8 mouse cellular contexts compared by ENCODE assay signal in the genomic region with DNA sequence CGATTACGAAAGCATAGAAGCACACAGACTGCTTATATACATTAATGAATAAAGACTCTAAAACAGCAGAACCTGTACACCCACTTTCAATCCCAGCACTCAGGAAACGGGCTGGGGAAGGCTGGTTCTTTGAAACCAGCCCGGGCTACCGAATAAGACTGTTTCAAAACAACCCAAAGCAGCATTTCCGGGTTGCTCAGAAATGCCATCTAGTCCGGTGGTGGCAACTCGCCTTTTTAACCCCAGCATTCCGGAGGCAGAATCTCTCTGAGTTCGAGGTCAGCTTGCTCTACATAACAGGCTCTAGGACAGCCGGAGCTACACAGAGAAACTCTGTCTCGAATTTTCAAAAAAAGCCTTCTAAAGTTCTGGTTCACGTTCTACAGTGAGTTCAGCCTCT. TPM values are rescaled to one million over a fixed set of nuclear protein-coding genes. Genes with fewer than 3 reads are reported as not detected.
DNase-seq lines count a peak whose midpoint lies in the region; ATAC-seq and TF ChIP-seq lines count a peak whose summit lies in the region.

No protein-coding gene starts in this region.

- H3K9ac ChIP-seq in forebrain, postnatal 0 days = peak overlapping the region; percentile 60

- WGBS in heart, embryonic 10.5 days = 19% methylated on average over 13 of the region's 13 CpGs
- 22% methylated on average over 13 of the region's 13 CpGs for WGBS in forebrain, postnatal 0 days
- 10% methylated on average over 13 of the region's 13 CpGs for WGBS in macrophage (ENCODE audit: missing documents)

- DNase-seq in heart, embryonic 10.5 days (ENCODE audit: low spot score) = no peak
- DNase-seq in heart, adult 8-10 months (ENCODE audit: low spot score) = no peak
- no peak for DNase-seq in forebrain, postnatal 0 days
- no peak for DNase-seq in adrenal gland, postnatal 25 days
- DNase-seq in spleen, postnatal 14 days (ENCODE audit: low spot score in 2 of 2) = no peak

- H3K9me3 ChIP-seq in heart, embryonic 10.5 days = no peaks in the 10 kb centered on the region
- no peaks in the 10 kb centered on the region for H3K9me3 ChIP-seq in E14TG2a.4 (ENCODE audit: low read length)
- H3K9me3 ChIP-seq in forebrain, postnatal 0 days (ENCODE audit: low read length) = no peaks in the 10 kb centered on the region

- no peak for TF ChIP-seq CTCF in E14TG2a.4 (conservative IDR thresholded peaks at IDR 0.05; ENCODE audit: low read length)
- TF ChIP-seq CTCF in forebrain, postnatal 0 days (IDR thresholded peaks at IDR 0.05; ENCODE audit: low read depth) = no peak

- H3K4me1 ChIP-seq in heart, embryonic 10.5 days = peaks cover 53% of the 10 kb centered on the region
- peaks cover 78% of the 10 kb centered on the region for H3K4me1 ChIP-seq in E14TG2a.4 (replicated peaks; ENCODE audit: low read depth, low read length)
- H3K4me1 ChIP-seq in forebrain, postnatal 0 days (ENCODE audit: insufficient read depth) = no peaks in the 10 kb centered on the region; the same call in 1 of the 2 replicates

- ATAC-seq in forebrain, postnatal 0 days = no peak
- ATAC-seq in monocyte, adult 5-6 weeks (replicated peaks; ENCODE audit: insufficient number of reproducible peaks, low FRiP score, low TSS enrichment, poor library complexity, severe bottlenecking) = no peak

- no peaks in the 10 kb centered on the region for H3K79me2 ChIP-seq in macrophage (ENCODE audit: inconsistent target)

- H3K4me3 ChIP-seq in heart, embryonic 10.5 days = peak overlapping the region; percentile 73
- H3K4me3 ChIP-seq in E14TG2a.4 (replicated peaks; ENCODE audit: low read length) = peak overlapping the region; percentile 94
- H3K4me3 ChIP-seq in forebrain, postnatal 0 days (ENCODE audit: low read depth, low read length) = peak overlapping the region; percentile 65
- peak overlapping the region; percentile 70 for H3K4me3 ChIP-seq in macrophage (ENCODE audit: inconsistent target)

- H3K27me3 ChIP-seq in heart, embryonic 10.5 days (ENCODE audit: insufficient read depth, poor library complexity, severe bottlenecking) = no peaks in the 10 kb centered on the region
- no peaks in the 10 kb centered on the region for H3K27me3 ChIP-seq in E14TG2a.4 (ENCODE audit: insufficient read depth, low read length)
- no peaks in the 10 kb centered on the region for H3K27me3 ChIP-seq in forebrain, postnatal 0 days (ENCODE audit: insufficient read depth, low read length)

- H3K27ac ChIP-seq in heart, embryonic 10.5 days = peak overlapping the region; percentile 92
- no peak overlapping the region for H3K27ac ChIP-seq in forebrain, postnatal 0 days (ENCODE audit: low read depth, low read length)
- H3K27ac ChIP-seq in macrophage = peak overlapping the region; percentile 85; the same call in 1 of the 2 replicates

- H3K36me3 ChIP-seq in heart, embryonic 10.5 days = peaks cover 40% of the 10 kb centered on the region
- H3K36me3 ChIP-seq in E14TG2a.4 (ENCODE audit: insufficient read depth, low read length) = peaks cover 49% of the 10 kb centered on the region
- peaks cover 18% of the 10 kb centered on the region for H3K36me3 ChIP-seq in forebrain, postnatal 0 days (ENCODE audit: insufficient read depth)
- H3K36me3 ChIP-seq in macrophage (ENCODE audit: inconsistent target) = peaks cover 8% of the 10 kb centered on the region; the same call in 1 of the 2 replicates

- peak overlapping the region; percentile 95 for H3K4me2 ChIP-seq in forebrain, postnatal 0 days (ENCODE audit: low read depth)

RNA-seq across cellular contexts. Expression of a gene that starts 0.6 kb away (rescaled TPM):
- 23.2 and 27.8 TPM in 2 replicates for polyA plus RNA-seq in heart, embryonic 10.5 days (2016; fragmentation: Nextera tagmentation; extraction: Ambion mirVana)
- total RNA-seq in heart, adult 8-10 months (2022) = 10 to 100 TPM in 1 of 4 experiments, 1 to 10 TPM in 3; 8.8 to 12.7 (median 9.4) TPM
- total RNA-seq in forebrain, postnatal 0 days (2014; rRNA removed) = 12.1 and 15.5 TPM in 2 replicates
- 19.4 and 21.6 TPM in 2 replicates for polyA plus RNA-seq in forebrain, postnatal 0 days (2015; fragmentation: Nextera tagmentation; extraction: Ambion mirVana)
- total RNA-seq in macrophage (2018; cell fraction: chromatin; rRNA removed) = 10 to 100 TPM in 4 of 26 experiments, 1 to 10 TPM in 21, under 1 TPM in 1; 0.87 to 15.1 (median 3.8) TPM
- 10 to 100 TPM in 12 of 26 experiments, 1 to 10 TPM in 14; 4.1 to 14.6 (median 9.1) TPM for total RNA-seq in macrophage (2018; cell fraction: cytosol; rRNA removed)
- total RNA-seq in macrophage (2018; cell fraction: nucleus; rRNA removed) = 10 to 100 TPM in 3 of 26 experiments, 1 to 10 TPM in 23; 1.8 to 17.4 (median 4.2) TPM
- 12.4 to 20.7 TPM (median 20.5 TPM) in 3 replicates for polyA plus RNA-seq in macrophage (2018)
- 13.4 and 13.5 TPM in 2 replicates for total RNA-seq in adrenal gland, postnatal 25 days (2021)
- total RNA-seq in monocyte, adult 5-6 weeks (2017) = 6.9 to 8.9 TPM (median 7.2 TPM) in 3 replicates

RNA-seq across cellular contexts. Expression of a gene that starts 0.9 kb away (rescaled TPM):
- polyA plus RNA-seq in heart, embryonic 10.5 days (2016; fragmentation: Nextera tagmentation; extraction: Ambion mirVana) = 12.0 and 16.2 TPM in 2 replicates
- total RNA-seq in heart, adult 8-10 months (2022) = 10 to 100 TPM; 31.6 to 66.7 (median 47.6) TPM
- total RNA-seq in forebrain, postnatal 0 days (2014; rRNA removed) = 0.76 and 1.2 TPM in 2 replicates
- polyA plus RNA-seq in forebrain, postnatal 0 days (2015; fragmentation: Nextera tagmentation; extraction: Ambion mirVana) = 2.0 and 2.1 TPM in 2 replicates
- total RNA-seq in macrophage (2018; cell fraction: chromatin; rRNA removed) = 10 to 100 TPM in 1 of 26 experiments, 1 to 10 TPM in 15, under 1 TPM in 9, not detected in 1; 0.38 to 11.8 (median 1.6) TPM
- 1 to 10 TPM in 22 of 26 experiments, under 1 TPM in 4; 0.62 to 8.1 (median 2.5) TPM for total RNA-seq in macrophage (2018; cell fraction: cytosol; rRNA removed)
- 1 to 10 TPM in 20 of 26 experiments, under 1 TPM in 6; 0.27 to 8.9 (median 2.2) TPM for total RNA-seq in macrophage (2018; cell fraction: nucleus; rRNA removed)
- 2.8 to 2.9 TPM (median 2.8 TPM) in 3 replicates for polyA plus RNA-seq in macrophage (2018)
- total RNA-seq in adrenal gland, postnatal 25 days (2021) = 6.7 and 9.3 TPM in 2 replicates
- total RNA-seq in monocyte, adult 5-6 weeks (2017) = not detected in 3 replicates

RNA-seq across cellular contexts. Expression of a gene that starts 14.1 kb away (rescaled TPM):
- polyA plus RNA-seq in heart, embryonic 10.5 days (2016; fragmentation: Nextera tagmentation; extraction: Ambion mirVana) = 74.0 and 84.2 TPM in 2 replicates
- 10 to 100 TPM; 39.8 to 46.9 (median 44.4) TPM for total RNA-seq in heart, adult 8-10 months (2022)
- total RNA-seq in forebrain, postnatal 0 days (2014; rRNA removed) = 56.6 and 73.6 TPM in 2 replicates
- polyA plus RNA-seq in forebrain, postnatal 0 days (2015; fragmentation: Nextera tagmentation; extraction: Ambion mirVana) = 80.5 and 81.0 TPM in 2 replicates
- 10 to 100 TPM; 14.4 to 47.9 (median 27.0) TPM for total RNA-seq in macrophage (2018; cell fraction: chromatin; rRNA removed)
- 10 to 100 TPM; 15.6 to 27.5 (median 21.3) TPM for total RNA-seq in macrophage (2018; cell fraction: cytosol; rRNA removed)
- total RNA-seq in macrophage (2018; cell fraction: nucleus; rRNA removed) = 10 to 100 TPM; 11.2 to 36.0 (median 19.9) TPM
- 16.4 to 18.9 TPM (median 16.8 TPM) in 3 replicates for polyA plus RNA-seq in macrophage (2018)
- 44.5 and 45.8 TPM in 2 replicates for total RNA-seq in adrenal gland, postnatal 25 days (2021)
- total RNA-seq in monocyte, adult 5-6 weeks (2017) = 15.0 to 19.8 TPM (median 18.0 TPM) in 3 replicates

RNA-seq across cellular contexts. Expression of a gene that starts 23.2 kb away (rescaled TPM):
- polyA plus RNA-seq in heart, embryonic 10.5 days (2016; fragmentation: Nextera tagmentation; extraction: Ambion mirVana) = 19.2 and 19.3 TPM in 2 replicates
- total RNA-seq in heart, adult 8-10 months (2022) = 10 to 100 TPM; 11.2 to 14.5 (median 13.2) TPM
- total RNA-seq in forebrain, postnatal 0 days (2014; rRNA removed) = 47.7 and 58.2 TPM in 2 replicates
- 17.9 and 21.8 TPM in 2 replicates for polyA plus RNA-seq in forebrain, postnatal 0 days (2015; fragmentation: Nextera tagmentation; extraction: Ambion mirVana)
- 100 to 1,000 TPM in 1 of 26 experiments, 10 to 100 TPM in 25; 17.7 to 127 (median 48.6) TPM for total RNA-seq in macrophage (2018; cell fraction: chromatin; rRNA removed)
- total RNA-seq in macrophage (2018; cell fraction: cytosol; rRNA removed) = 10 to 100 TPM in 15 of 26 experiments, 1 to 10 TPM in 11; 6.0 to 13.2 (median 10.7) TPM
- 10 to 100 TPM in 25 of 26 experiments, 1 to 10 TPM in 1; 9.5 to 50.6 (median 21.4) TPM for total RNA-seq in macrophage (2018; cell fraction: nucleus; rRNA removed)
- polyA plus RNA-seq in macrophage (2018) = 5.6 to 14.2 TPM (median 13.1 TPM) in 3 replicates
- 34.8 and 42.9 TPM in 2 replicates for total RNA-seq in adrenal gland, postnatal 25 days (2021)
- total RNA-seq in monocyte, adult 5-6 weeks (2017) = 21.0 to 32.4 TPM (median 25.4 TPM) in 3 replicates

RNA-seq across cellular contexts. Expression of a gene that starts 45.3 kb away (rescaled TPM):
- 4.4 and 5.8 TPM in 2 replicates for polyA plus RNA-seq in heart, embryonic 10.5 days (2016; fragmentation: Nextera tagmentation; extraction: Ambion mirVana)
- 1 to 10 TPM in 1 of 4 experiments, under 1 TPM in 2, not detected in 1; 0.60 to 1.2 (median 0.75) TPM for total RNA-seq in heart, adult 8-10 months (2022)
- total RNA-seq in forebrain, postnatal 0 days (2014; rRNA removed) = 2.2 and 3.0 TPM in 2 replicates
- polyA plus RNA-seq in forebrain, postnatal 0 days (2015; fragmentation: Nextera tagmentation; extraction: Ambion mirVana) = 2.1 and 2.9 TPM in 2 replicates
- total RNA-seq in macrophage (2018; cell fraction: chromatin; rRNA removed) = under 1 TPM in 1 of 26 experiments, not detected in 25; 0.41 TPM
- total RNA-seq in macrophage (2018; cell fraction: cytosol; rRNA removed) = under 1 TPM in 2 of 26 experiments, not detected in 24; 0.05 to 0.22 TPM
- total RNA-seq in macrophage (2018; cell fraction: nucleus; rRNA removed) = not detected
- not detected in 3 replicates for polyA plus RNA-seq in macrophage (2018)
- 1.9 and 2.9 TPM in 2 replicates for total RNA-seq in adrenal gland, postnatal 25 days (2021)
- total RNA-seq in monocyte, adult 5-6 weeks (2017) = 1.6 TPM in 2 of 3 replicates, not detected in the other
